In the genomic region with DNA sequence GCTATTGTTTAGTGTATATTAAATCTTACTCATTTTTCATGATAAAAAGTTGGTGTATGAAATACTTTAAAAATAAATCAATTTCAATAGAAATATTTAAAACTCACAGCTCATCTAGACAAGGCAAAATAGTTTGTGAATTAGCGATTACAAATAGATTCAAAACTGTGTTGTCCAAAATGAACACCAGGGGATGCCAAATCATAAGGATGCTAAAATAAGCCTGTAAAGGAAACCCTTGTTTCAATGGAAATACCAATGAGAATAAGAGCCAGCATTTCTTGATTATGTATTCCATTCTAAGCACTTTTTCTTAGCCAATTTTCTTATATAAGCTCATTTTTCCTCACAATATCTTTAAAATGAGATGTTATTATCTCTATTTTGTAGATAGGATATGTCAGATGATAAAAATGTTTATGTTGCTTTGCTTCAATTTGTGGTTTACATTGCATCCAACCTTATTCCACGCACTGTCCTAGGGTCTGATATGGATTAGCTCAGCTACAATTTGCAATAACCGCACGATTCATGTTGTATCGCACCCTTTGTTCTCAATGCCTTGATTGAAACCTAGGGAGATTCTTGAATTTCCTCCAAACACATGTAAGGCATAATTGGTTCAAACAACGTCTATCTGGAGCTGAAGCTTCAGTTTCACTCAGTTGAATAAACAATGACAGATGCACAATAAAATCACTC, we compare ENCODE assay signal across 11 mouse cellular contexts. TPM values are rescaled to one million over a fixed set of nuclear protein-coding genes. Genes with fewer than 3 reads are reported as not detected.
DNase-seq lines count a peak whose midpoint lies in the region; ATAC-seq and TF ChIP-seq lines count a peak whose summit lies in the region.
"Had no signal": no experiment of that assay in that cellular context is flagged by ENCODE, and none has a peak within 500 bp of the region (broad histone marks: within the 10 kb centered on the region; RNA-seq: fewer than 3 reads in every experiment).

No protein-coding gene starts in this region.

- no peak overlapping the region for H3K4me3 ChIP-seq in embryonic facial prominence, embryonic 11.5 days (ENCODE audit: low read depth, low read length)
- no peak overlapping the region for H3K4me3 ChIP-seq in embryonic facial prominence, embryonic 10.5 days
- no peak overlapping the region for H3K4me3 ChIP-seq in layer of hippocampus, adult 2 months
- H3K4me3 ChIP-seq: limb, embryonic 12.5 days had no signal

- H3K36me3 ChIP-seq in embryonic facial prominence, embryonic 11.5 days (replicated peaks; ENCODE audit: control insufficient read depth, insufficient read depth, low read depth, low read length): no peaks in the 10 kb centered on the region
- no peaks in the 10 kb centered on the region for H3K36me3 ChIP-seq in embryonic facial prominence, embryonic 10.5 days (replicated peaks)
- H3K36me3 ChIP-seq: limb, embryonic 12.5 days had no signal

- H3K4me1 ChIP-seq in embryonic facial prominence, embryonic 11.5 days (ENCODE audit: control insufficient read depth, insufficient read depth, low read length): no peaks in the 10 kb centered on the region
- H3K4me1 ChIP-seq in embryonic facial prominence, embryonic 10.5 days: no peaks in the 10 kb centered on the region
- H3K4me1 ChIP-seq: limb, embryonic 12.5 days had no signal

- no peak overlapping the region for H3K4me2 ChIP-seq in embryonic facial prominence, embryonic 11.5 days (ENCODE audit: low read depth, low read length)
- H3K4me2 ChIP-seq: limb, embryonic 12.5 days had no signal

- DNase-seq in embryonic facial prominence, embryonic 11.5 days (ENCODE audit: low spot score): peak; percentile 22
- no peak for DNase-seq in embryonic facial prominence, embryonic 10.5 days (ENCODE audit: low spot score)
- peak; percentile 33 to 36 for DNase-seq in layer of hippocampus, adult 2 months (ENCODE audit: low spot score in 2 of 2)
- no peak for DNase-seq in layer of hippocampus, postnatal 10 days (ENCODE audit: low spot score in 2 of 2)
- peak; percentile 31 for DNase-seq in Muller cell, postnatal 12 days (ENCODE audit: inconsistent ontology term)
- peak; percentile 45 for DNase-seq in lung, postnatal 10 days
- DNase-seq in right cerebral cortex, adult 18-20 months: no peak
- DNase-seq in frontal cortex, postnatal 25 days (ENCODE audit: low spot score in 2 of 2): no peak
- DNase-seq: thymus, adult 2 months had no signal

- no peaks in the 10 kb centered on the region for H3K9me3 ChIP-seq in embryonic facial prominence, embryonic 11.5 days (replicated peaks; ENCODE audit: control insufficient read depth, low read length)
- H3K9me3 ChIP-seq in embryonic facial prominence, embryonic 10.5 days: no peaks in the 10 kb centered on the region
- H3K9me3 ChIP-seq: limb, embryonic 12.5 days had no signal

- H3K27me3 ChIP-seq in embryonic facial prominence, embryonic 11.5 days (ENCODE audit: control insufficient read depth, insufficient read depth, low read length): no peaks in the 10 kb centered on the region
- no peaks in the 10 kb centered on the region for H3K27me3 ChIP-seq in embryonic facial prominence, embryonic 10.5 days (replicated peaks; ENCODE audit: low read depth, poor library complexity, severe bottlenecking)
- H3K27me3 ChIP-seq: limb, embryonic 12.5 days had no signal

- WGBS in embryonic facial prominence, embryonic 11.5 days: 78% methylated on average over 6 of the region's 6 CpGs
- 84% methylated on average over 6 of the region's 6 CpGs for WGBS in embryonic facial prominence, embryonic 10.5 days

- no peak overlapping the region for H3K27ac ChIP-seq in embryonic facial prominence, embryonic 11.5 days (replicated peaks; ENCODE audit: low read depth, low read length)
- no peak overlapping the region for H3K27ac ChIP-seq in embryonic facial prominence, embryonic 10.5 days (replicated peaks)
- H3K27ac ChIP-seq in layer of hippocampus, adult 2 months: no peak overlapping the region
- H3K27ac ChIP-seq: limb, embryonic 12.5 days had no signal

- TF ChIP-seq CTCF in layer of hippocampus, adult 2 months (conservative IDR thresholded peaks at IDR 0.05): peak; percentile 96

- H3K9ac ChIP-seq in embryonic facial prominence, embryonic 11.5 days (replicated peaks; ENCODE audit: low read length): no peak overlapping the region
- H3K9ac ChIP-seq: limb, embryonic 12.5 days had no signal

- no peak for ATAC-seq in embryonic facial prominence, embryonic 11.5 days (replicated peaks; ENCODE audit: insufficient number of reproducible peaks, low FRiP score, low TSS enrichment, low read depth)

RNA-seq across cellular contexts. Expression of a gene that starts 20.2 kb away (rescaled TPM):
- 50.7 and 59.2 TPM in 2 replicates for polyA plus RNA-seq in embryonic facial prominence, embryonic 11.5 days (2014; fragmentation: Nextera tagmentation; extraction: Ambion mirVana)
- polyA plus RNA-seq in embryonic facial prominence, embryonic 10.5 days (2016; fragmentation: Nextera tagmentation; extraction: Ambion mirVana): 30.8 and 35.0 TPM in 2 replicates
- total RNA-seq in layer of hippocampus, adult 2 months (2021): 10 to 100 TPM; 32.0 to 32.9 TPM
- total RNA-seq in layer of hippocampus, postnatal 10 days (2021): 10 to 100 TPM; 18.5 to 20.0 TPM
- total RNA-seq: neutrophil, adult 5-6 weeks had no signal

Comparison
In these comparisons a context has a peak if more than half of its experiments do, and no peak if none do; other contexts are left out.
1. DNase-seq: peak in embryonic facial prominence, embryonic 11.5 days (single experiment), layer of hippocampus, adult 2 months (2 of 2), Muller cell, postnatal 12 days (single experiment) and lung, postnatal 10 days (single experiment); none in embryonic facial prominence, embryonic 10.5 days (single experiment), layer of hippocampus, postnatal 10 days (0 of 2), right cerebral cortex, adult 18-20 months (single experiment) and frontal cortex, postnatal 25 days (0 of 2).